Mouse (Mus musculus) olfactory bulb, adult 2 months (tissue): Measurements from ENCODE around the gene Dad1. TPM values are rescaled to one million over a fixed set of nuclear protein-coding genes. Genes with fewer than 3 reads are reported as not detected.
A peak's percentile ranks its signal among the peaks of the same experiment; 100 is the strongest.

Experiments used
- H3K27ac ChIP-seq: fragments of 200-500 bp; 2 replicates; pipeline ENCODE4 v1.5.1; 2012; ENCODE audit warnings: low read depth, low read length; ENCODE audit not compliant: insufficient read depth
- H3K4me1 ChIP-seq: fragments of 200-500 bp; 2 replicates; pipeline ENCODE4 v1.6.1; 2012; ENCODE audit warnings: low read length; ENCODE audit not compliant: control insufficient read depth, insufficient read depth
- H3K4me3 ChIP-seq: fragments of 200-500 bp; 2 replicates; pipeline ENCODE4 v1.5.1; 2012; ENCODE audit warnings: mild to moderate bottlenecking, low read depth, low read length, moderate library complexity; ENCODE audit not compliant: insufficient read depth
- CTCF ChIP-seq: fragments of 200-500 bp; IDR thresholded peaks from 2 replicates; pipeline ENCODE4 v1.5.1; 2012; ENCODE audit warnings: low read depth, mild to moderate bottlenecking, low read length, moderate library complexity; ENCODE audit not compliant: insufficient read depth
- POLR2A ChIP-seq: fragments of 200-500 bp; IDR thresholded peaks from 2 replicates; pipeline ENCODE4 v1.6.1; 2012; ENCODE audit warnings: mild to moderate bottlenecking, low read depth, low read length, moderate library complexity; ENCODE audit not compliant: insufficient read depth
- WGBS: fragments of 180-500 bp; shearing (Covaris S2); methylation state at CpG from one replicate; pipeline ENCODE4 v1.1.7; 2018; 5-methylcytosine and 5-hydroxymethylcytosine counted together
- polyA plus RNA-seq: library from polyadenylated mRNA; stranded (reverse); fragments of >200 nt; gene quantifications from 2 replicates; pipeline ENCODE4 v1.2.4, GENCODE M21; 2012; ENCODE audit warnings: low replicate concordance; ENCODE audit not compliant: missing spikeins, insufficient read depth, insufficient read length

The Dad1 gene
- polyA plus RNA-seq, 1 experiment = not detected

GRCm38 (mm10) chr14:54259003-54259721 lies 5.3 kb upstream of the Dad1 start:
- under 1% methylated on average over 35 of the region's 35 CpGs for WGBS
- peaks cover 3% of the 10 kb centered on the region for H3K4me1 ChIP-seq
- TF ChIP-seq CTCF = peak; percentile 4; the same call in 1 of the 2 replicates
- TF ChIP-seq POLR2A = peak; percentile 34; the same call in 1 of the 2 replicates
- H3K27ac ChIP-seq = no peak overlapping the region
- H3K4me3 ChIP-seq = peak overlapping the region; percentile 72

DNA sequence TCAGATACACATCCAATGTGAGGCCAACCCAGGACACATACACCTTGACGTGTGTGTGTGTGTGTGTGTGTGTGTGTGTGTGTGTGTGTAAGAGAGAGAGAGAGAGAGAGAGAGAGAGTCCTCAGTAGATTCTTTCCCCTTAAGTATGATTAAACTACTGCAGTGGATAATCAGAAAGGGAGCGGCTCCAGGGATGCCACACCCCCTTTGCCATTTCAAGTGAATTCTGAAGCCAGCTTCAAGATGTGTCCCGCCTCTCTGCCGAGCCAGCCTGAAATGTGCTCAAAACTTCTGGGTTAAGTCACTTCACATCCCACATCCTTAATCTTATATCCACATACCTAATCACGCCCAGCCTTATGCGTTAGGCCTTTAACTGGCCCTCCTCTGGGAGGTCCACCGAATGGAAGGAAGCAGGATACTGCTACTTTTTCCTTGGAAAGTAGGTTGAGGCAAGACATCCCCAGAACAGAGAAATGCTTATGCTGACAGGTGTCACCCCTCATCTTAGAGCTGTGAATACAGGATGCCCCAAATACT lies 4.3 kb upstream of the Dad1 start:
- H3K4me1 ChIP-seq = peaks cover 3% of the 10 kb centered on the region
- H3K27ac ChIP-seq = no peak overlapping the region
- H3K4me3 ChIP-seq = no peak overlapping the region
- TF ChIP-seq CTCF (no peak), POLR2A (no peak)
- 76% methylated on average over 7 of the region's 7 CpGs for WGBS

GRCm38 (mm10) chr14:54254670-54255202 lies 832 bp upstream of the Dad1 start:
- TF ChIP-seq CTCF (no peak), POLR2A (no peak)
- Histone ChIP-seq H3K4me3 (no peak overlapping the region), H3K27ac (no peak overlapping the region), H3K4me1 (peaks cover 3% of the 10 kb centered on the region)
- 62% methylated on average over 12 of the region's 12 CpGs for WGBS

GRCm38 (mm10) chr14:54250122-54250521 lies 3.8 kb downstream of the Dad1 start:
- Histone ChIP-seq H3K27ac (no peak overlapping the region), H3K4me3 (no peak overlapping the region), H3K4me1 (peaks cover 6% of the 10 kb centered on the region)
- 71% methylated on average over 4 of the region's 4 CpGs for WGBS
- TF ChIP-seq POLR2A = no peak
- no peak for TF ChIP-seq CTCF

DNA sequence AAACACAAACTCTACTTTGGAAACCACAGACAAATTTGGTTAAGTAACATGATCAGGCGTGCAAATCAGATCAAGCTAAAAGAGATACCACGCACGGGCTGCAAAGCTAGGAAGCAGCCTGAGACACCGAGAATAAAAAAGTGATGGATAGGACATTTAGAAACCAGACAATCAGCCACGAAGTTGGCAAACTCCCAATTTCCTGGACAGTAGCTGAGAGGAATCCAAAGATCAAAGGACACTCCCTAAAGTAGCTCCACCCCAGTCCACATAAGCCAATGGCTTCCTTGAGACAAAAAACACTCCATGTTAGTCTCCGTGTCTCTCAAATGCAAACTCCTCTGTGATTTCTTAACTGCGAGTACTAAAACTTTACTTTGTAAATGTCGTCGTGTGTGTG lies 4.6 kb downstream of the Dad1 start:
- TF ChIP-seq CTCF (no peak), POLR2A (no peak)
- Histone ChIP-seq H3K4me3 (no peak overlapping the region), H3K27ac (no peak overlapping the region), H3K4me1 (peaks cover 6% of the 10 kb centered on the region)
- 71% methylated on average over 9 of the region's 9 CpGs for WGBS

DNA sequence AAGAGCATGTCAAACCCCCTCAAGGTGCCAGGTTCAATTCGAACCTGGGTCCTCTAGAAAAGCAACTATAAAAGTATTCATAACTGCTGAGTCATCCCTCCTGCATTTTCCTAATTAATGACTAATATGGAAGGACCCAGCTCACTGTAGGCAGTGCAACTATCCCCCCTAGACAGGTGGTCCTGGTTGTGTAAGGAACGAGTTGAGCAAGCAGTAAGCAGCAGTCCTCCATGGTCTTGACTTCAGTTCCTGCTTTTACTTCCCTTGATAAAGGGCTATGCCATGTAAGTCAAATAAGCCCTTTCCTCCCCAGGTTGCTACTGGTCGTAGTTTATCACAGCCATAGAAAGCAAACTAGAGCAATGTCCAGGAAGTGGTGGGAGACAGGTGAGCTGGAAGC lies 7.7 kb downstream of the Dad1 start:
- Histone ChIP-seq H3K4me1 (peaks cover 6% of the 10 kb centered on the region), H3K27ac (no peak overlapping the region), H3K4me3 (no peak overlapping the region)
- TF ChIP-seq CTCF = no peak
- TF ChIP-seq POLR2A = no peak
- WGBS = 90% methylated on average over 3 of the region's 3 CpGs

DNA sequence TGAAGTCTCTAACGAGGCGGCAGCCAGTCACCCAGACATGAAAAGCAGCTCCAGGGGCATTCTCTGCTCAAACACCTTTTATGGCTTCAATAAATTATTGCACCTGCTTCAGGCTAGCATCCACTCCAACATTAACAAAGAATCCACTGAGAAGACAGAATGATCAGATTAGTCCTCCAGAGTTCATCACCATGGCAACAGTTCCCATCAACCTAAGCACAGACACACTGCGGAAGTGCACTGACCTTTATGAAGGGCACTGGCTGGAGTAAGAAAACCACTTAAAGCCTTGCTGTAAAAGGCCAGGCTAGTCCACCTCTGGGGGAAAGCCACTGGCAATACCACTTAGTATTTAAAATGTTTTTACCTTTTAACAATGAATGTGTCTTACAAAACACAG lies 9.7 kb downstream of the Dad1 start:
- no peak for TF ChIP-seq POLR2A
- TF ChIP-seq CTCF = no peak
- Histone ChIP-seq H3K4me1 (no peaks in the 10 kb centered on the region), H3K4me3 (no peak overlapping the region), H3K27ac (no peak overlapping the region)
- WGBS = 34% methylated on average over 3 of the region's 3 CpGs

DNA sequence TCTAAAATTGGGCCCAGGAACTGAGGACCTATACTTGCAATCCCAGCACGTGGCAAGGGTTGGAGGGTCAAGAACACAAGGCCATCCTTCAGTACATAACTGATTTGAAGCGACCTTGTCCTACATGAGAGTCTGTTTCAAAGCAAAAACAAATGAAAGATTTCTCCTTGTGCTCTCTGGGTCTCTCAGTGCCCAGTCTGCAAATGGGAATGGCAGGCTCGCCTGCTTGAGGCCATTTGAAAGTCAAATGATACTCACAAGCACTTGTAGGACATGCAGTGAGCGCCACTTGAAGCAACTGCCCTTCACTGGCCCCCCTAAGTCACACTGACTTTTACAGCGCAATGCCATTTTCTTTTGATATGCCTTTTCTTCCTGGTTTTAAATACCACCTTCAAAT lies 13.4 kb downstream of the Dad1 start:
- H3K27ac ChIP-seq = no peak overlapping the region
- no peak for TF ChIP-seq CTCF
- no peak for TF ChIP-seq POLR2A
- H3K4me3 ChIP-seq = no peak overlapping the region
- no peaks in the 10 kb centered on the region for H3K4me1 ChIP-seq
- WGBS = 69% methylated on average over 5 of the region's 5 CpGs

DNA sequence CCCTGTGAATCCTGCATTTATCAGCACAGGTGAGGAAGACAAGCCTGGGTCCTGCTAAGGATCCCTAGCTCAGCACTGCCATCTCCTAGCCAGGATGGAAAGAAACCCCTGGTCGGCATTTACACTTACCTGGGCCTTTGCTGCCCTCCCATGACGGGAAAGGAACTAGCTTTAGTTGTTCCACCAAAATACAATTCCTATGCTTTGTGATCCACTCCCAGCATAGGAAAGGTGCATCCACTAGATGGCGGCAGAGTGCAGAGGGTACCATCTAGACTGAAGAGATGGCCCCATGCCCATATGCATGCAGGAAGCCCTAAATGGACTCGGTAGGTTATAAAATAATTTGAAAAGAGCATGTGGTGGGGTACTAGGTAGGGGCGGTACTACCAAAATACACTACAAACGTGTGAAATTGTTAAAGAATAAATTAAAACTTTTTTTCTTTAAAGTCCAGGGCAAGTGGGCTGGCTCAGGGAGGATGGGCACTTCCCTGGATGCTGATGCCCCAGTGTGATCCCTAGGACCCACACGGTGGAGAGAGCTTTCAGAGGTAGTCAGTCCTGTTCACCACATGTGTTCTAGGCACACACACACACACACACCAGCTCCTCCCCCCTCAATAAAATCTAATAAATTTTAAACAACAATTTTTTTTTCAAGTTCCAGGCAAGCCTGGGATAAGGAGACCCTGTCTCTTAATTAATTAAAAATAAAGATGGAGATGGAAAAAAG lies 14.7 kb downstream of the Dad1 start:
- WGBS = 11% methylated on average over 7 of the region's 7 CpGs
- H3K4me3 ChIP-seq = no peak overlapping the region
- TF ChIP-seq POLR2A = no peak
- no peak for TF ChIP-seq CTCF
- H3K4me1 ChIP-seq = no peaks in the 10 kb centered on the region
- H3K27ac ChIP-seq = no peak overlapping the region
